ENCODE assay signal across 20 mouse cellular contexts in genomic region chr10:116922161-116922560, GRCm38 (mm10). TPM values are rescaled to one million over a fixed set of nuclear protein-coding genes. Genes with fewer than 3 reads are reported as not detected.
"Had no signal": no experiment of that assay in that cellular context is flagged by ENCODE, and none has a peak within 500 bp of the region (broad histone marks: within the 10 kb centered on the region; RNA-seq: fewer than 3 reads in every experiment).

No protein-coding gene starts in this region.

- ATAC-seq: midbrain, embryonic 13.5 days had no signal

- H3K9ac ChIP-seq: limb, embryonic 13.5 days; liver, embryonic 15.5 days; midbrain, embryonic 13.5 days; neural tube, embryonic 13.5 days had no signal

- DNase-seq: kidney, adult 11 months; kidney, adult 9 months; kidney, postnatal 36 days; layer of hippocampus, adult 9-11 months; layer of hippocampus, postnatal 36 days; left cerebral cortex, postnatal 4 days; lung, adult 2 months; retina, postnatal 1 day; right cerebral cortex, postnatal 4 days; spleen, adult 18-20 months had no signal

- H3K4me1 ChIP-seq: limb, embryonic 13.5 days; liver, embryonic 15.5 days; midbrain, embryonic 13.5 days; neural tube, embryonic 13.5 days had no signal

- H3K27me3 ChIP-seq: limb, embryonic 13.5 days; liver, embryonic 15.5 days; midbrain, embryonic 13.5 days; neural tube, embryonic 13.5 days had no signal

- H3K4me3 ChIP-seq: limb, embryonic 13.5 days; liver, embryonic 15.5 days; midbrain, embryonic 13.5 days; neural tube, embryonic 13.5 days had no signal

- H3K9me3 ChIP-seq: limb, embryonic 13.5 days; liver, embryonic 15.5 days; midbrain, embryonic 13.5 days; neural tube, embryonic 13.5 days had no signal

- H3K4me2 ChIP-seq: limb, embryonic 13.5 days; liver, embryonic 15.5 days; midbrain, embryonic 13.5 days; neural tube, embryonic 13.5 days had no signal

- H3K27ac ChIP-seq: kidney, postnatal 0 days; limb, embryonic 13.5 days; liver, embryonic 15.5 days; midbrain, embryonic 13.5 days; neural tube, embryonic 13.5 days had no signal

RNA-seq across cellular contexts. Expression of gene Myrfl, which starts 25.4 kb away (rescaled TPM):
- total RNA-seq: liver, adult 2 months; megakaryocyte progenitor cell, adult 5-6 weeks had no signal
- polyA plus RNA-seq: liver, adult 2 months; liver, embryonic 15.5 days; lung, adult 2 months; urinary bladder, adult 2 months had no signal

RNA-seq across cellular contexts. Expression of gene Gm10271, which starts 50.2 kb away (rescaled TPM):
- total RNA-seq: layer of hippocampus, adult 18-20 months; layer of hippocampus, postnatal 36 days; left cerebral cortex, postnatal 4 days; liver, adult 2 months; megakaryocyte progenitor cell, adult 5-6 weeks had no signal
- polyA plus RNA-seq: kidney, postnatal 0 days; limb, embryonic 13.5 days; liver, adult 2 months; liver, embryonic 15.5 days; lung, adult 2 months; midbrain, embryonic 13.5 days; neural tube, embryonic 13.5 days; stomach, embryonic 16.5 days; urinary bladder, adult 2 months had no signal
